Mouse (Mus musculus) embryonic stem cell, embryonic (primary cell): ENCODE measurements around the gene Prmt9.

Experiments used
- CTCF ChIA-PET, 4 experiments: fragments of 300-600 bp in 2 of 4; fragments of 350-600 bp in 2 of 4; sonication (Branson Sonifier 250); formaldehyde crosslinking; loops; one replicate each; lab custom pipeline; 2022; ENCODE audit warnings: inconsistent platforms in 2 of 4; lab: Charles Lee
- POLR2A ChIA-PET, 4 experiments: fragments of 300-600 bp in 2 of 4; fragments of 350-600 bp in 2 of 4; sonication (Branson Sonifier 250); formaldehyde crosslinking; loops; one replicate each; lab custom pipeline; 2022; ENCODE audit warnings: antibody characterized with exemption in 4 of 4, inconsistent platforms in 1 of 4; lab: Charles Lee

Prmt9 gene

GRCm38 (mm10) chr8:77549121-77549706, at the start of gene Prmt9:
Gene Prmt9, plus strand, starts transcription at chr8:77549397.
- ChIA-PET POLR2A (interaction anchor here in 3 of 4 experiments (0.7 to 1.6 kb wide), 4 partner anchors 9 to 443 kb away, joined by 3 to 10 read pairs (median 3); partner anchors contain the start of gene Arhgap10 (in 1 of the 3)), CTCF (interaction anchor here in 2 of 4 experiments (0.6 kb wide), 2 partner anchors 12 to 22 kb away, joined by 4 to 5 read pairs; no protein-coding TSS in a partner anchor)

DNA sequence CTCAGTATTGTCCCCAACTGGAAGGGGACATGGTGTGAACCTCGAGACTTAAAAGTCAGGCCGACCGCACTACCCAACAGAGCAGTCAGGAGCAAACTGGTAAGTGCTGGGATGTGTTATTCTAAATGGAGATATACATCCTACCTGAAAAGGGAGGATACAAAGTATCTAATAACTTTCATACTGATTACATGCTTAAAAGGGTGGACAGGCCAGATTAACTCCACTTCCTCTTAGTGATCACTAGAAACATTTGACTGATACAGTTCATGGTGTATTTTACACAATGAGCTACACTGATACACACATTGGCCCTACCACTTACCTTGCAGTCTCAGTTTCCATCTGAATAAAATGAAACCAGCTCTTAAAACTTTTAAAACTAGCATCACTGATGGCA, 48.9 kb upstream of the Prmt9 start:
- CTCF ChIA-PET: interaction anchor here in 1 of 4 experiments (1.0 kb wide), 1 partner anchor 16 kb away, joined by 3 read pairs; no protein-coding TSS in a partner anchor
- POLR2A ChIA-PET: interaction anchor here in 1 of 4 experiments (0.9 to 1.5 kb wide), 3 partner anchors 10 to 17 kb away, joined by 3 to 4 read pairs (median 4); partner anchors contain the start of gene Arhgap10

DNA sequence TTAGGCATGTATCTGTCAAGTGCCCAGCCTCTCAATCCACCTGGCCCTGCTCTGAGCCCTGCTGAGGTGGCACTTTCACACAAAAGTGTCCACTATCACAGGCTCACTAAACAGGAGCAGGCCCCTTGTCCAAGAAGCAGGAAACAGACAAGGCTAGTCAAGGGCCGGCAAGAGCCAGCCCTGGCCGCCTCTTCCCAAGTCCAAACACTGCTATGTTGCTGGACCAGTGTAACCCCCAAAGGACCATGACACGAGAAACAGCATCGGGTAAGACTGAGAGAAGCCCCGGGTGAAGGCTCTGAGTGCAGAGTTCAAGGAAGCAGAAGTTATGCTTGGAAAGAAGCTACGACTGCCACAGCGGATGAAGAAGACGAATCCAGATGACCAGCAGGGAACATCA, 48.1 kb upstream of the Prmt9 start:
- CTCF ChIA-PET: interaction anchor here in 1 of 4 experiments (1.0 kb wide), 1 partner anchor 17 kb away, joined by 3 read pairs; no protein-coding TSS in a partner anchor
- POLR2A ChIA-PET: interaction anchor here in 2 of 4 experiments (0.6 to 1.5 kb wide), 4 partner anchors 9 to 84 kb away, joined by 3 to 4 read pairs (median 3); partner anchors contain the start of gene Arhgap10 (in 1 of the 2)

- ChIA-PET CTCF (no interaction called here), POLR2A (no interaction called here)
These were observed 46.6 kb upstream of the Prmt9 start for GRCm38 (mm10) chr8:77502547-77502946.

- CTCF ChIA-PET: no interaction called here
- POLR2A ChIA-PET: no interaction called here
These were observed 42.7 kb upstream of the Prmt9 start for GRCm38 (mm10) chr8:77506539-77506938.

DNA sequence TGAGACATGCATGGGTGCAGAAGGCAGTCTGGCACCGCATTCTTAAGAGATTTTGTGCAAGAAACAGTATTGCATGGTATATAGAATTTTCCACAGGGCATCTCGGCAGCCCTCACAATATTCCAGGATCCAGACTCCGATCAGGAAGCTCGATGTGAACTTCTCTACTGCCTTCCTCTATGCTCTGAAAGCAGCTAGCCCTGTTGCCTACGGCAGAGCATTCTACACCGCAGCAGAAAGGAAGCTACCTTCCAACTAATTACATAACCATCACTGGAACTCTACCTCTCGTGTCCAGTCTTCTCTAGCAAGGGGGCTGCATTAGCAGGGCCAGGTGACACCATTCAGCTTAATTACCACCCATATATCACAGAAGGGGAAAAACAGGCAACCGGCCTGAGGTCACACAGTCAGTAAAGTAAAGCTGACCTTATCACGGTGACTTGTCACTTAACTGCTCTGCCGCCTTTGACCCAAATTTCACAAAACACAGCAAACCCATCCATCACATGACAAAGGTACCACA, 41.6 kb upstream of the Prmt9 start:
- ChIA-PET POLR2A (interaction anchor here in 2 of 4 experiments (0.6 to 1.6 kb wide), 6 partner anchors 9 to 522 kb away, joined by 3 to 13 read pairs (median 4); partner anchors contain the start of gene Arhgap10 (in 1 of the 2)), CTCF (no interaction called here)

- POLR2A ChIA-PET: no interaction called here
These were observed 40.2 kb upstream of the Prmt9 start for GRCm38 (mm10) chr8:77509044-77509443.

DNA sequence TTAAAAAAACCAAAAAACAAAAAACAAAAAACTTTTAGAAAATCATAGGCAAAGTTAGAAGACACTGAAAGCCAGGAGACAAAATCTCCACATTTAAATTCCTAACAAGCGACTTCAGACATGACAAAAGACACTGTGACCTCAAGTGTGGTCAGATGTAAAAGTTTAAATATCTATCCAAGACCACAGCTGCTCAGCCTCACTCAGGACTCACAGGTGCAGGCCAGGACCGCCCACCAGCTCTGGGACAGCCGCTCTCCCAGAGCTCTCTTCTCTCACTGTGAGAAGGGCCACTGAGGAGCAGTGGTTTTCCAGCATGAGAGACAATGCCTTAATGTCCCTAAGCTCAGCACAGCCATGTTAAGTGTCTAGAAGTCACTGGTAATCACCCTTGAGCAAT, 38.8 kb upstream of the Prmt9 start:
- ChIA-PET CTCF (no interaction called here), POLR2A (interaction anchor here in 2 of 4 experiments (0.6 to 1.4 kb wide), 4 partner anchors 9 to 27 kb away, joined by 3 to 4 read pairs (median 4); no protein-coding TSS in a partner anchor)

More at GRCm38 (mm10) chr8:77509044-77509443, 40.2 kb upstream of the Prmt9 start:
- CTCF ChIA-PET: no interaction called here

GRCm38 (mm10) chr8:77511750-77512493, 37.3 kb upstream of the Prmt9 start:
- CTCF ChIA-PET: interaction anchor here in 1 of 4 experiments (0.7 kb wide), 1 partner anchor 10 kb away, joined by 3 read pairs; no protein-coding TSS in a partner anchor
- POLR2A ChIA-PET: interaction anchor here in 3 of 4 experiments (0.6 to 1.3 kb wide), 8 partner anchors 9 to 99 kb away, joined by 3 to 4 read pairs (median 3); partner anchors contain the start of gene Tmem184c (in 1 of the 3)

DNA sequence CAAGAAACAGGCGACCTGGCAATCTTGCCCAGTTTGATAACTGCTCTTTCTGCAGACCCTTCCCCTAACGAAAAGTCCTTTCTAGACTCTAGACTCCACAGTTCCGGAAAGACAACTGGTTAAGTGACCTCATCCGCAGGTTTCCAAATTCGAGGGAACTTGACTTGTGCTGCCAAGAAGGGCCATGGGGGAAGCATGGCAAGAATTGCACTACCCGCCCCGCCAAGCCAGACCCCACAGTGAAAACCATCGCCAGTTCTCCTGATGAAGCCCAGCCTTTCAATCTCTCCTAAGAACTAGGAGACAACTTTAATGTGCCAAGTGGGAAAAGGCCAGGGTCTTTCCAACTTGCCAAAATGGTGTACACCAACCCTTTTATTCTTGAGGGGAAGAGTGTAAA, 34.0 kb upstream of the Prmt9 start:
- ChIA-PET POLR2A (no interaction called here), CTCF (no interaction called here)

DNA sequence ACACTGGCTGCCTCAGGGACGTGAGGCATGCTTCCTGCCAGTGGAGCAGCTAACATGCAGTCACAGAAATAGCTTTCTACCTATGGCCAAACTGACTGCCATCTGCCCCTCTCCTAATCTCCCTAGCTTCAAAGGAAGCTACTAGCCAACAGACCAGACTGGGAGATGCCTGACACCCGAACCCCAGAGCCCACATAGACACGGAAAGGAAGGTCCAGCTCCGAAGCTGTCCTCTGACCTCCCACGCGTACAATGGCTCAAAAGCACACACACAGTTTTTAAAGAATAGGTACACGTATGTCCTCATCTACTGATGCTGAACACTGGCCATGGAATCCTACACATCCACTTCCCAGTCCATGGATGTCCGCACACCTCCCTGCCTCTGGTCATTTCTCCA, 33.4 kb upstream of the Prmt9 start:
- POLR2A ChIA-PET: no interaction called here
- CTCF ChIA-PET: no interaction called here

DNA sequence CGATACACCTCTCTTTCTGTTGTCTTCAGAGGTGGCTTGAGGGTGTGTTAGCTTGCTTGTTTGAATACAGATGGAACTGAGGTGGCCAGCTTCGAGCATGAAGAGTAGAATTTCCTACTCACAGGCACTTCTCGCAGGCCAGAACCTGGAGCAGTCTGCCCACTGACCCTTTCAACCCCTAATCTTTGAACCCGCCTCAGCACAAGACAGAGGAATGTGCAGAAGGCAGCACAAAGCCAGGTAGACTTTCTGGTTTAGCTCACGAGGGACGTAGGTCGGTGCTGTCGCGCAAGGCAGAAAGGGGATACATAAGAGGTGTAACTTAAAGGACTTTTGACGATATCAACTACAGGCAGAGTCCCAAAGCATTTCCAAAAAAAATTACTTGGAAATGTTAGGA, 32.4 kb upstream of the Prmt9 start:
- ChIA-PET POLR2A (interaction anchor here in 3 of 4 experiments (0.6 to 1.7 kb wide), 21 partner anchors 9 to 97 kb away, joined by 3 to 13 read pairs (median 4); no protein-coding TSS in a partner anchor), CTCF (interaction anchor here in 1 of 4 experiments (0.5 kb wide), 1 partner anchor 15 kb away, joined by 5 read pairs; no protein-coding TSS in a partner anchor)

DNA sequence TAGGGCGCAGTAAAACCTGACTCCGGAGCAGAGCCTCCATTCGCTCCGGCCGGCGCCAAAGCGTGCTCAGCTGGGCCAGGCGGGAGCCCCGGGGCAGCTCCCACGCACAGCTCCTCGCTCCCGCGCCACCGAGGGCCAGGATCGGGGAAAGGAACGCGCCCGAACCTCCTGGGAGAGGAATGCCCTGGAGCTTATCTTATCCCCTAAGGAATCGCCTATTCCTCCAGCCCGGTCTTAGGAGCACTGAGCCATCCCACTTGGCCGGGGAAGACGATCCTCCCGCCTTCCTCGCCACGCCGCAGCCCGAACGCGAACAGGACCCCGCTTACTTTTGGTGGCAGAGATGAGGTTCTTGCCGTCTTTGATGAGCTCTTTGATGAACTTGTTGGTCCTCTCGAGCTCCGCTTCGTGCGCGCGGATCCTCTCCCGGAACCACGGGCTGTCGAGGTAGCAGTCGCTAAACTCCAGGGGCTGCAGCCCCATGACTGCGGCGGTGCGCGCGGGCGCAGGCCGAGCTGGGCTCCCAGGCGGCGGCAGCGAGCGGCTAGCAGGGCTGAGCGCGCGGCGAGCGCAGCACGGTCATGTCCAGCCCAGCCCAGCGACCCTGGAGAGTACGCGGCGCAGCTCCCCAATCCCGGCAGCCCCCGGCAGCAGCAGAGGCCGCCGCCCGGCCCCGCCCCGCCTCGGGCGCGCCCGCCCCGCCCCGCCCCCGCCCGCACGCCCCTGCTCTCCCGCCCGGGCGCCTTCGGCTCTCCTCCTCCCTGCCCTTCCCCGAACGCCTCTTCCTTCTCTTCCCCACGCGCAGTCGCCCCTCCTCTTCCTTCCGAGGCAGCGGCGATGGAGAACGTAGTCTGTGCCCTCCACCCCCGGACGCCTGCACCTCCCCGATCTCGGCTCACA, 31.6 kb upstream of the Prmt9 start, which contains the start of gene Arhgap10:
Arhgap10 (minus strand) TSS at position 653 of the 900 bp plus-strand sequence.
- ChIA-PET CTCF (interaction anchor here in 1 of 4 experiments (0.5 to 0.6 kb wide), 2 partner anchors 13 to 14 kb away, joined by 5 to 18 read pairs; no protein-coding TSS in a partner anchor), POLR2A (interaction anchor here in 3 of 4 experiments (0.6 to 1.7 kb wide), 26 partner anchors 8 to 615 kb away, joined by 3 to 13 read pairs (median 4); no protein-coding TSS in a partner anchor)

DNA sequence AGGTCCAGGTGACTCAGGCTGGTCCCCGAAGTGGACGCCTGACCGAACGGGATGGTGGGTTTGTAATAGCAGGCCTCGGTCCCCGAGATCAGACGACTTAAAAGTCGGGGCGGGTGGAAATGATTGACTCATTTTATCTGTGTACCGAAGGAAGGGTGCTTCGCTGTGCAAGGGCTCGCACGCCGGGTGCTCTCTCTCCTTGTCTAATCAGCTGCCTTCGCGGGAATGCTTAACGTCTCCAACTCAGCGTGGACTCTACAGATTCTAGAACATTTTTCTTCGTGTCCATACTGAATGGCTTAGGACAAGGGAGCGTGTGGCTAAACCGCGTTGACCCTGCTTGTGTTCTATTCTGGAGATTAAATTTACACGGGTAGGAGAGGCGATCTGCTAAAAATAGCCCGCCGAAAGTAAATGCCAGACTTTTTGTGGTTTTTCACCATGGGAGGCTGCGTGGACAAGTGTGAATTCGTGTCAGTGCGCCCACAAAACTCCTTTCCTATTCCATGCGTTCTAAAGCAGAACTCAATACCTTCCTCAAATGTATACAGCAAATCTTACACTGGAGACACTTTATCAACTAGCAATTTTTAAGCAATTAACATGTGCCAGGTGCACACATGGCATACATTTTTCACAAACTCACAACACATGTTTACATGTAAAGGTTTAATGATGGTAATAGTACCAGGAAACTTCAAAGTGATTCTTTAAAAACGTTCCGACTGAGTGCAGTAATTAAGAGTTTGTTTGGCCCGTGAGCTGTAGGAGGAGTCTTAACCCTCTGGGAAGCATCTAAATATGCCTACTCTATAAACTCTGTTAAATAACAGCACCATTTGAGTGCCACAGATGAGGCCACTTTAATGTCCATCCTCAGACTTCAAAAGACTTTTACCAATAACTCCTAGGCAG, 30.7 kb upstream of the Prmt9 start:
- ChIA-PET POLR2A (interaction anchor here in 3 of 4 experiments (0.6 to 1.4 kb wide), 8 partner anchors 8 to 616 kb away, joined by 3 to 8 read pairs (median 4); partner anchors contain the start of gene Tmem184c (in 1 of the 3)), CTCF (no interaction called here)

- POLR2A ChIA-PET: interaction anchor here in 2 of 4 experiments (0.9 to 1.1 kb wide), 2 partner anchors 13 to 29 kb away, joined by 3 read pairs; no protein-coding TSS in a partner anchor
- CTCF ChIA-PET: interaction anchor here in 1 of 4 experiments (0.7 kb wide), 1 partner anchor 101 kb away, joined by 3 read pairs; no protein-coding TSS in a partner anchor
These were observed 28.6 kb upstream of the Prmt9 start for GRCm38 (mm10) chr8:77520601-77521000.
